Mouse (Mus musculus): ENCODE measurements around the gene Wwc2. TPM values are rescaled to one million over a fixed set of nuclear protein-coding genes. Genes with fewer than 3 reads are reported as not detected.
"Not testable (repeated sequence)": the region's sequence is repeated elsewhere in the genome, so short reads cannot be mapped to it uniquely, and the experiment has no call there.

Wwc2 gene
- polyA plus RNA-seq, 1 experiment: 8.7 TPM

DNA sequence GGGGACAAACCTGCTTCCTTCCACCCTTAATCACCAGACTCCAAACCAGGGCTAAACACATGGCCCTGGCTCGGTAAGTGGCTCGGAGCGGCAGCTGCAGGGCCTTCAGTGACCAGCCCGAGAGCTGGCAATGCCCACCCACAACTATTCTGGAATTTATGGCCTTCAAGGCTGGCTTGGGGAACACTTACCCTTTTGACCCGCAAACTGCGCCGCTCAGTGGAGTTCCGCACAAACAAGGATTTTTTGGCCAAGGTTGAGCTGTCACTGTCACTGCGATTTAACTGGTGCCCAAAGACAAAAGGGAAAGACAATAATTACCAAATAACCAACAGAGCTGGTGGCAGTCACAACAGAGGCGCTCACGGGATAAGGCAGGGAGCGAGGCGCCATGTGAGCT lies 144.8 kb downstream of the Wwc2 start:
- H3K4me3 ChIP-seq (ENCODE audit: insufficient read depth, low read length): no peak overlapping the region
- no peaks in the 10 kb centered on the region for H3K4me1 ChIP-seq (ENCODE audit: control insufficient read depth, insufficient read depth, low read length)
- TF ChIP-seq CTCF (IDR thresholded peaks at IDR 0.05; ENCODE audit: low read depth, low read length): no peak
- TF ChIP-seq POLR2A (IDR thresholded peaks at IDR 0.05; ENCODE audit: borderline replicate concordance, low read depth, low read length): no peak
- no peak overlapping the region for H3K27ac ChIP-seq (ENCODE audit: insufficient read depth, low read depth, low read length)

DNA sequence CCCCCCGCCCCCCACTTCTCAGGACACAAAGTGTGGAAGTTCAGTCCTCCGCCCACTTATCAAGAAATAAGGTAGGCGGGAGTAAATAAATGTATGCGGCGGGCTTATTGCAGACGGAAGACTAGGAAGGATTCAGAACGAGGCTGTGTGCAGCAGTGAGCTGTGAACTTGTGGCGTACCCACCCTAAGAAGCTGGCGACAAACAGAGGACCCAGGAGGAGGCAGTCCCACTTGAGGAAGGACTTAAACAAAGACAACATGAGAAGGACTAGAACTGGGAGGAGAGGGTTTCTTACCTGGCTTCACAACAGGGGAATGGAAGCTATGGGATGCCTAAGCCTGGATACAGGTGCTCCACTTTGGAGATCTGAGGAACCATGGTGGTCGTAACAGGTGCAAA lies 147.1 kb downstream of the Wwc2 start:
- Histone ChIP-seq H3K27ac (ENCODE audit: insufficient read depth, low read depth, low read length) (no peak overlapping the region), H3K4me3 (ENCODE audit: insufficient read depth, low read length) (no peak overlapping the region), H3K4me1 (ENCODE audit: control insufficient read depth, insufficient read depth, low read length) (no peaks in the 10 kb centered on the region)
- TF ChIP-seq CTCF (IDR thresholded peaks at IDR 0.05; ENCODE audit: low read depth, low read length): no peak
- TF ChIP-seq POLR2A (IDR thresholded peaks at IDR 0.05; ENCODE audit: borderline replicate concordance, low read depth, low read length): no peak

DNA sequence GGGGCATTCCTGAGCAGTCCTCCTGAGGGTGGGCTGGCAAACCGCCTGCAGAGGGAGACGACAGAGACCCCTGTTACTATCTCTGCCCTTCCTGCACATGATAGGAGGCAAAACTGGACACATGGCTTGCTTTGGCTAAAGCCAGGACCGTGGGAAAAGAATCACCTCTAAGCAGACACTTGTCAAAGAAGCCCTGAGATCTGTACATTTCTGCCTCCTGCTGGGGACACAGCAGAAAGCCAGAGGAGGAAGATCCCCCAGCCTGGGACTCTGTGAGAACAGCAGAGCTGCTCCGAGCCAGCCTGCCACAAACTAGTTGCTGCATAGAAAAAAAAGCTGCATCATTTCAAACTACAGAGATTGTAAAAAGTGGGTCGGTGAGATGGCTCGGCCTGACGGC lies 147.7 kb downstream of the Wwc2 start:
- TF ChIP-seq CTCF (IDR thresholded peaks at IDR 0.05; ENCODE audit: low read depth, low read length): no peak
- TF ChIP-seq POLR2A (IDR thresholded peaks at IDR 0.05; ENCODE audit: borderline replicate concordance, low read depth, low read length): no peak
- H3K4me1 ChIP-seq (ENCODE audit: control insufficient read depth, insufficient read depth, low read length): no peaks in the 10 kb centered on the region
- no peak overlapping the region for H3K4me3 ChIP-seq (ENCODE audit: insufficient read depth, low read length)
- no peak overlapping the region for H3K27ac ChIP-seq (ENCODE audit: insufficient read depth, low read depth, low read length)

DNA sequence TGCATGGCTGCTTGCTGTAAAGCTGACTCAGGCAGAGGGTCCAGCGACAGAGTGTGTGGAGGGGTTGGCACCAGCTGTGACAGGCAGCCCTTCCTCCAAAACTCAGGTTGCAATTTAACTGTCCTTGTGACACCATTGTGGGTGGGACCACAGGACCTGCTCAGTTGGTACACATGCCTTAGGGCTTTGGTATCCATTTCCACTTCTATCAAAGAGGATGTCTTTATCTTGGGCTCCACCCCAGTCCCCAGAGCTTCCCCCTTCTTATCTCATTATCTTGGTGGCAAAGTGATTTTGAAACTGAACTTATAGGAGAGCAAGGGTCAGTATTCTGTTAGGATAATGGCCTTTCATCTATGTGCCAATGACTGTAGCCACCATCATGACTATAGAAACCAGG lies 156.8 kb downstream of the Wwc2 start:
- Histone ChIP-seq H3K4me1 (ENCODE audit: control insufficient read depth, insufficient read depth, low read length) (no peaks in the 10 kb centered on the region), H3K4me3 (ENCODE audit: insufficient read depth, low read length) (no peak overlapping the region), H3K27ac (ENCODE audit: insufficient read depth, low read depth, low read length) (no peak overlapping the region)
- TF ChIP-seq CTCF (IDR thresholded peaks at IDR 0.05; ENCODE audit: low read depth, low read length) (no peak), POLR2A (IDR thresholded peaks at IDR 0.05; ENCODE audit: borderline replicate concordance, low read depth, low read length) (no peak)

DNA sequence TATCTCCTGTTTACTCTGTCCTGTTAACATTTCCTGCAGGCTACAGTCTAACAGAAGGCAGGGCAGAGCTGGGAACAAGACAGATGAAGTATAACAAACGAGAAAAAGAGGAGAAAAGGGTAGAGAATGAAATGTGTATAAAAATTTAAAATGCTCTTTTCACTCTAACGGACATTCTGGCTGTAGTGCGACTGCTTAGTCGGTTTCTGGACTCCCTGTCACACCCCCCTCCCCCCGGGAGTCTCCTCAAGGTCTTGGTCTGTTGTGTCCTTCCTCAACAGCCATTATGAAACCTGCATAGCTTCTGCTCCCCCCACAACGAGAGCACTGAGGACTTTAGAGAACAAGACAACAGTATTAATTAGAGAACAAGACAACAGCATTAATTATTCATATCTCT lies 158.1 kb downstream of the Wwc2 start:
- Histone ChIP-seq H3K4me3 (ENCODE audit: insufficient read depth, low read length) (no peak overlapping the region), H3K4me1 (ENCODE audit: control insufficient read depth, insufficient read depth, low read length) (no peaks in the 10 kb centered on the region), H3K27ac (ENCODE audit: insufficient read depth, low read depth, low read length) (no peak overlapping the region)
- TF ChIP-seq POLR2A (IDR thresholded peaks at IDR 0.05; ENCODE audit: borderline replicate concordance, low read depth, low read length): no peak
- no peak for TF ChIP-seq CTCF (IDR thresholded peaks at IDR 0.05; ENCODE audit: low read depth, low read length)

DNA sequence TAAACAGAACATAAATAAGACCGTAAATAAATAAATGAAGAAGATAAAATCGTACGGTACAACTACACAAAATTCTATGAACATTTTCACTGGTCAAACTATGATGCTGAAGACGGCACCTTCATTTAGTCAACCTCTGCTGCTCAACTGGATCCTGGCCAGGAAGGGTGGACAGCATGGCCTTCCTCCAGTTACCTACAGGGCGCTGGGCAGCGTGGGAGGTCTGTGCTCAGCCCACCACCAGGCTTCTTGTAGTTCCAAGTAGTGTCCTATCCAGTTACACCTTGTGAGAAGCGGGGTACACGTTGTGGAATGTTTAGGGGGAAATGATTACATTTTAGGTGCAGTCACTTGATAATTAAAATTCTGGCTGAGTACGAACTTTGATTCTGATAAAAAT lies 163.8 kb downstream of the Wwc2 start:
- TF ChIP-seq POLR2A (IDR thresholded peaks at IDR 0.05; ENCODE audit: borderline replicate concordance, low read depth, low read length) (no peak), CTCF (IDR thresholded peaks at IDR 0.05; ENCODE audit: low read depth, low read length) (no peak)
- no peak overlapping the region for H3K4me3 ChIP-seq (ENCODE audit: insufficient read depth, low read length)
- no peaks in the 10 kb centered on the region for H3K4me1 ChIP-seq (ENCODE audit: control insufficient read depth, insufficient read depth, low read length)
- no peak overlapping the region for H3K27ac ChIP-seq (ENCODE audit: insufficient read depth, low read depth, low read length)

DNA sequence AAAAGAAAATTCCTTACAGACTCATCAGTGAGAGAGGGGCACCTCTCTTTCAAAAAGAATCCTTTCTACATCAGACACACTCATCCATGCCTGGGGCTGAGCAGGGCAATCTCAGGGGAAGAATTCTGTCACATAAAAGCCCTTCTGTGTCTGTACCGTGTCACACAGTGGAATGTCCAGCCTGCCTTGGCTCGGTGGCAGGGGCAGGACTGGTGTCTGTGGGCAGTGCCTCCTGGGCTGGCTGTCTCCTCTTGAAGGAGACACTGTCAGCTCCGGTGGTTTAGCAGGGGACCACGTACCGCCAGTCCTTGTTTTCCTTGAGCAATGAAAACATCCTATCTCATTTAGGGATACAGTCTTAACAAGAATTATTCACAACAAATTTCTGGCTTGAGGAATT lies 165.1 kb downstream of the Wwc2 start:
- H3K4me3 ChIP-seq (ENCODE audit: insufficient read depth, low read length): no peak overlapping the region
- H3K4me1 ChIP-seq (ENCODE audit: control insufficient read depth, insufficient read depth, low read length): no peaks in the 10 kb centered on the region
- H3K27ac ChIP-seq (ENCODE audit: insufficient read depth, low read depth, low read length): no peak overlapping the region
- no peak for TF ChIP-seq POLR2A (IDR thresholded peaks at IDR 0.05; ENCODE audit: borderline replicate concordance, low read depth, low read length)

DNA sequence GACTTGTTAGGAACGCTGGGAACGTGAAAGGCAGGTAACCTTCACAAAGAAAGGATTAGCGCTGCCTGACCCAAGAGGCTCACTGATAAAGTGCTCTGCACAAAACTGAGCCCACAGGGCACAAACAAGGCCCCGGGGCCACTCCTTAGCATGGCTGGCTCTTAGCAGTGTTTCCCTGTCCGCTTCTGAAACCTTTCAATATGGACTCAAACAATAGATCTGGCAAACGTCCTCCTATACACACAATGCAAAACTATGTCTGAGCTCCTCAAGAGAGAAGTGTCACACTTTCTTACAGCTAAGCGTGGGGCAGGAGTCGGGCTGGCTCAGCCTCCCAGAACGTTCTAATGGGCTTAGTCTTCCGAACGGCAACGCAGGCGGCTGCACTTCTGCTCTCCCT lies 166.5 kb downstream of the Wwc2 start, which contains the start of gene Cldn22:
Gene Cldn22 (plus strand): TSS at position 301 of the 400 bp plus-strand sequence.
- H3K4me1 ChIP-seq (ENCODE audit: control insufficient read depth, insufficient read depth, low read length): no peaks in the 10 kb centered on the region
- no peak within 1 kb of the TSS for H3K4me3 ChIP-seq (ENCODE audit: insufficient read depth, low read length)
- no peak within 1 kb of the TSS for H3K27ac ChIP-seq (ENCODE audit: insufficient read depth, low read depth, low read length)
- TF ChIP-seq CTCF (IDR thresholded peaks at IDR 0.05; ENCODE audit: low read depth, low read length) (no peak), POLR2A (IDR thresholded peaks at IDR 0.05; ENCODE audit: borderline replicate concordance, low read depth, low read length) (no peak)

DNA sequence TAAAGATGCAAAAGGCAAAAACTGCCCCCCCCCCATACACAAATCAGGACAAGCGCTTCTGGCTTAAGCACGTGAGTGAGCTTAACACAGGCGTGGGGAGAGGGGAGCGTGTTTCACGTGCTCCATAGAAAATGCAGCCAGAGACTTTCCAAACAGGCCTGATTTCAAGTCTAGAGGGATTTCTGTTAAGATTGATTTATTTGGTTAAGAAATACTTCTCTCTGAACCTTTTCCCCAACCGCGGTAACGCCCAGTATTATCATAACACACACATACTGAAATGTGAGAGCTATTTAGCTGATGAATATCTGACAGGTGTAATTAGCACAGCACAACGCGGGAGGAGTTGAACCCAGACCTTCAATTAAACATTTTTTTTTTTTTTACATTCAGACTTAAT lies 166.9 kb downstream of the Wwc2 start:
- H3K4me3 ChIP-seq (ENCODE audit: insufficient read depth, low read length): no peak overlapping the region
- H3K4me1 ChIP-seq (ENCODE audit: control insufficient read depth, insufficient read depth, low read length): no peaks in the 10 kb centered on the region
- H3K27ac ChIP-seq (ENCODE audit: insufficient read depth, low read depth, low read length): no peak overlapping the region
- TF ChIP-seq CTCF (IDR thresholded peaks at IDR 0.05; ENCODE audit: low read depth, low read length) (no peak), POLR2A (IDR thresholded peaks at IDR 0.05; ENCODE audit: borderline replicate concordance, low read depth, low read length) (no peak)

DNA sequence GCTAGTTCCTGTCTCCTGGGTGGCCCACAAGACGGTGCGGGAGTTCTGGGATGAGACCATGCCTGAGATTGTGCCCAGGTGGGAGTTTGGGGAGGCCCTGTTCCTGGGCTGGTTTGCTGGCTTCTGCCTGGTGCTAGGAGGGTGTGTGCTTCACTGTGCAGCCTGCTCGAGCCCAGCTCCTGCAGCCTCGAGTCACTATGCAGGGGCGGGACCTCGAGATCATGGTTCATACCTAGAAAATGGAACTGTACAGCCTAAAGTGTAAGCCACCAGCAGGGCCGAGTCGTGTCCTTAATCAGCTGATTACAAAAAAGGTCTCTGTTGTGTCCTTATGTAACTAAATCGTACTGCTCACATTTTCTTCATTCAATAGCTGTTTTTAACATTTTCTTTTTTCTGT lies 168.2 kb downstream of the Wwc2 start:
- not testable (repeated sequence) for H3K27ac ChIP-seq (ENCODE audit: insufficient read depth, low read depth, low read length); H3K4me1 ChIP-seq (ENCODE audit: control insufficient read depth, insufficient read depth, low read length); H3K4me3 ChIP-seq (ENCODE audit: insufficient read depth, low read length)

DNA sequence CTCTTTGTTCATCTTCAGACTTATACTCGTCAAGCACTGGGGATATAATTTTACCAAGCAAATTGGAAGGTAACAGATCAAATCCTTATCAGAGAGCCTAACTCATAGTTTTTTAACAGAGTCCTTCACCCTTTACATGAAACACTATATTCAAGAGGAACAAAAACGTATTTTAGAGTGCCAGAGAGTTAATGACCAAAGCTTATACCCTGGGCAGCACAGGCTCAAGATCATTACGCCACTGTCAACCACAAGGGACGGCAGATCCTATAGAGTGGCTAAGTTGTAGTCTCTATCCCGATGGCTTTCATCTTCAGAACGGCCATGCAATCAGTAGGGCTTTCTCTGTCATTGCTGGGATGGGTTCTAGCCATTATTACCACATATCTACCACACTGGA lies 168.9 kb downstream of the Wwc2 start, which contains the start of gene Cldn24:
Gene Cldn24 (plus strand): TSS at position 301 of the 400 bp plus-strand sequence.
- Histone ChIP-seq H3K27ac (ENCODE audit: insufficient read depth, low read depth, low read length) (no peak within 1 kb of the TSS), H3K4me3 (ENCODE audit: insufficient read depth, low read length) (no peak within 1 kb of the TSS), H3K4me1 (ENCODE audit: control insufficient read depth, insufficient read depth, low read length) (no peaks in the 10 kb centered on the region)
- TF ChIP-seq CTCF (IDR thresholded peaks at IDR 0.05; ENCODE audit: low read depth, low read length): no peak
- TF ChIP-seq POLR2A (IDR thresholded peaks at IDR 0.05; ENCODE audit: borderline replicate concordance, low read depth, low read length): no peak
